Mouse (Mus musculus) forebrain, embryonic 10.5 days (tissue): ENCODE data around the gene Gmppb. TPM values are rescaled to one million over a fixed set of nuclear protein-coding genes. Genes with fewer than 3 reads are reported as not detected.
A peak's percentile ranks its signal among the peaks of the same experiment; 100 is the strongest.

Experiments
- DNase-seq: peaks from one replicate; pipeline ENCODE4 v3.0.0-alpha.2; 2017; ENCODE audit warnings: low spot score; ENCODE audit errors: extremely low spot score
- H3K27ac ChIP-seq: fragments of 300-500 bp; sonication (generic); 2 replicates; pipeline ENCODE4 v1.5.1; 2016; ENCODE audit warnings: mild to moderate bottlenecking
- H3K27me3 ChIP-seq: fragments of 300-500 bp; sonication (generic); 2 replicates; pipeline ENCODE4 v1.6.1; 2016; ENCODE audit warnings: mild to moderate bottlenecking; ENCODE audit not compliant: poor library complexity, severe bottlenecking
- H3K36me3 ChIP-seq: fragments of 300-500 bp; sonication (generic); replicated peaks from 2 replicates; pipeline ENCODE4 v1.6.1; 2016; ENCODE audit warnings: mild to moderate bottlenecking, moderate library complexity
- H3K4me1 ChIP-seq: fragments of 300-500 bp; sonication (generic); 2 replicates; pipeline ENCODE4 v1.6.1; 2016
- H3K4me3 ChIP-seq: fragments of 300-500 bp; sonication (generic); 2 replicates; pipeline ENCODE4 v1.5.1; 2016; ENCODE audit warnings: mild to moderate bottlenecking, moderate library complexity
- H3K9me3 ChIP-seq: fragments of 300-500 bp; sonication (generic); 2 replicates; pipeline ENCODE4 v1.6.1; 2016; ENCODE audit warnings: mild to moderate bottlenecking, moderate library complexity
- WGBS: fragments of 180-500 bp; shearing (Covaris S2); methylation state at CpG from one replicate; pipeline ENCODE4 v1.1.7; 2016; 5-methylcytosine and 5-hydroxymethylcytosine counted together
- microRNA-seq: library from miRNA; unstranded; fragments of <30 nt; microRNA quantifications from one replicate; pipeline ENCODE4, GENCODE M21; 2017
- polyA plus RNA-seq: library from polyadenylated mRNA; unstranded; fragments of >200 nt; fragmentation: Nextera tagmentation; extraction: Ambion mirVana; gene quantifications from 2 replicates; pipeline ENCODE4 v1.2.1, GENCODE M21; 2016

Gene Gmppb
- polyA plus RNA-seq, 1 experiment from 2014 or later = 27.9 TPM

DNA sequence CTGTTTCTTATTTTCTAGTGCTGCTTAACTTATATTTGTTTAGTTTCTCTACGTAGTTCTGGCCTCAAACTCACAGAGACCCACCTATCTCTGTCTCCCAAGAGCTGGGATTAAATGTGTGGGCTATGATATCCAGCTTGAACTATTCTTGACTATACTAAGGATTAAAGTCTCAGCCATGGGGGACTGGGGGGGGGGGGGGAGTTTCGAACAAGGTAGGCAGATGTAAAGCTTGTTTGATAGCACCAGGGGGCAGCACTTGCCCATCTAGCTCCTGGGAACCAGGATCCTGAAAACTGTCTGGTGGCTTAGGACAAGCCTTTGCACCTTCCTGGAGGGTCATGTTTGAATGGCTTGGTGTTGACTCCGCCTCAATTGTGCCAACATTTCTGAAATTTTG is 46.5 kb downstream of the Gmppb start:
- peak overlapping the region; percentile 79 for H3K4me3 ChIP-seq
- H3K9me3 ChIP-seq = no peaks in the 10 kb centered on the region
- peak overlapping the region; percentile 88; the same call in 1 of the 2 replicates for H3K27ac ChIP-seq
- WGBS = 15% methylated on average over 3 of the region's 3 CpGs
- H3K27me3 ChIP-seq = no peaks in the 10 kb centered on the region
- H3K36me3 ChIP-seq = peaks cover 25% of the 10 kb centered on the region
- peaks cover 47% of the 10 kb centered on the region for H3K4me1 ChIP-seq
- DNase-seq = peak; percentile 68

DNA sequence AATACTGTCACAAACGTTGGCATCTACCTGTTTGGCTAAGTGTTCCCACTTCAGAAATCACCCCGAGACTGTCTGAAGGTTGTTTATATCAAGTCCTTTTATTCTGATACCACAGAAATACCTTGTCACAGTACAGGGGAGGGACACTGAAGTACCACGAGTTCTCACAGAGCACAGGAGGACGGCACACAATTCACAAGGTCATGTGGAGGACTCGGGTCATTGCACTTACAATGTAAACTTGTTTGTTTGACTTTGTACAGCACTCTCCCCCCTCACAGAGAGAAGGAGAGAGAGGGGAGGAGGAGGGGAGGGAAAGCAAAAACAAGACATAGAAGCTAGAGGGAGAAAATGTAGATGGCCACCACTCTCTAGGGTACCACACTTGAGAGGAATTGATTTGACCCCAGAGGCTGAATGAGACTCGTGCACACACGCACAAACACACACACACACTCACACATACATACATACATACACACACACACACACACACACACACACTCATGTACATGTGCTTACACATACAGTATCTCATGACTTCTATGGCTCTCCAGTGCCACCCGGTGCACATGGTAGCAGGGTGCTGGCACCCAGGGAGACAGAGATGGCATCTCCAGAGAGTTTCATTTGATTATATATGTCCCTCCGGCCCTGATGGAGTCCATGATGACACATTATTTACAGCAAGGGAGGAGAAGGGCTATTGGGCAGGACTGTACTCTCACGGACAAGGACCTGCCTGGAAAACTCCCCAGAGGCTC is 47.1 kb downstream of the Gmppb start:
- H3K27me3 ChIP-seq = no peaks in the 10 kb centered on the region
- peaks cover 47% of the 10 kb centered on the region for H3K4me1 ChIP-seq
- DNase-seq = no peak
- H3K9me3 ChIP-seq = no peaks in the 10 kb centered on the region
- H3K4me3 ChIP-seq = peak overlapping the region; percentile 79
- WGBS = 66% methylated on average over 10 of the region's 10 CpGs
- H3K36me3 ChIP-seq = peaks cover 19% of the 10 kb centered on the region
- H3K27ac ChIP-seq = peak overlapping the region; percentile 59; the same call in 1 of the 2 replicates

- no peaks in the 10 kb centered on the region for H3K27me3 ChIP-seq
- no peaks in the 10 kb centered on the region for H3K9me3 ChIP-seq
- WGBS = 91% methylated on average over 8 of the region's 8 CpGs
- no peak for DNase-seq
- no peak overlapping the region for H3K27ac ChIP-seq
- no peak overlapping the region for H3K4me3 ChIP-seq
- no peaks in the 10 kb centered on the region for H3K36me3 ChIP-seq
- peaks cover 39% of the 10 kb centered on the region for H3K4me1 ChIP-seq
These were observed 50.6 kb downstream of the Gmppb start for GRCm38 (mm10) chr9:108099619-108100018.

Small RNAs within 50 kb of the gene (microRNA-seq; reads per million reads assigned to microRNA genes)
- gene Mir7088 = not detected

Other genes with a start within 250 kb of the Gmppb start
- 112 and 114 TPM in 2 replicates for gene Rbm6, start 176.0 kb upstream of the Gmppb start, polyA plus RNA-seq
- 12.2 and 12.5 TPM in 2 replicates for gene Mon1a, start 161.1 kb upstream of the Gmppb start, polyA plus RNA-seq
- 0.49 and 0.60 TPM in 2 replicates for gene Mst1r, start 142.4 kb upstream of the Gmppb start, polyA plus RNA-seq
- not detected in 2 replicates for gene Actl11, start 120.8 kb upstream of the Gmppb start, polyA plus RNA-seq
- 17.5 and 18.6 TPM in 2 replicates for gene Camkv, start 113.6 kb upstream of the Gmppb start, polyA plus RNA-seq
- 40.8 and 46.3 TPM in 2 replicates for gene Traip, start 99.1 kb upstream of the Gmppb start, polyA plus RNA-seq
- 6.8 and 10.0 TPM in 2 replicates for gene Uba7, start 73.7 kb upstream of the Gmppb start, polyA plus RNA-seq
- gene Gm20661, start 66.2 kb upstream of the Gmppb start, polyA plus RNA-seq = 0.92 and 1.4 TPM in 2 replicates
- gene Inka1, start 63.4 kb upstream of the Gmppb start, polyA plus RNA-seq = 35.0 TPM in 2 replicates
- 1.7 and 2.7 TPM in 2 replicates for gene Cdhr4, start 56.7 kb upstream of the Gmppb start, polyA plus RNA-seq
- gene Gm20662, start 52.9 kb upstream of the Gmppb start, polyA plus RNA-seq = not detected in 2 replicates
- 50.8 and 53.0 TPM in 2 replicates for gene Ip6k1, start 46.7 kb upstream of the Gmppb start, polyA plus RNA-seq
- 2.3 and 3.4 TPM in 2 replicates for gene Amigo3, start 3.9 kb downstream of the Gmppb start, polyA plus RNA-seq
- gene Mst1, start 31.2 kb downstream of the Gmppb start, polyA plus RNA-seq = 0.73 and 0.81 TPM in 2 replicates
- 32.8 and 36.2 TPM in 2 replicates for gene Rnf123, start 34.1 kb downstream of the Gmppb start, polyA plus RNA-seq
- 74.1 and 79.4 TPM in 2 replicates for gene Apeh, start 45.4 kb downstream of the Gmppb start, polyA plus RNA-seq
- 0.82 and 1.2 TPM in 2 replicates for gene Bsn, start 141.1 kb downstream of the Gmppb start, polyA plus RNA-seq
- gene Dag1, start 214.7 kb downstream of the Gmppb start, polyA plus RNA-seq = 74.0 and 76.4 TPM in 2 replicates
- gene Nicn1, start 241.2 kb downstream of the Gmppb start, polyA plus RNA-seq = 31.6 and 34.3 TPM in 2 replicates
- 34.8 and 40.0 TPM in 2 replicates for gene Amt, start 247.6 kb downstream of the Gmppb start, polyA plus RNA-seq